Mouse (Mus musculus): Measurements from ENCODE around the gene Ahsa1. TPM values are rescaled to one million over a fixed set of nuclear protein-coding genes. Genes with fewer than 3 reads are reported as not detected.
"Not testable (repeated sequence)": the region's sequence is repeated elsewhere in the genome, so short reads cannot be mapped to it uniquely, and the experiment has no call there.

Gene Ahsa1
- polyA plus RNA-seq, 2 experiments: 109 to 119 TPM

- no peaks in the 10 kb centered on the region for H3K9me3 ChIP-seq (ENCODE audit: control insufficient read depth, low read length)
- peaks cover 28% of the 10 kb centered on the region for H3K27me3 ChIP-seq (ENCODE audit: control insufficient read depth, insufficient read depth, low read length)
- ATAC-seq (ENCODE audit: insufficient read depth) (no peak), DNase-seq (ENCODE audit: low read depth in 3 of 3, low spot score in 3 of 3) (no peak)
- H3K9ac ChIP-seq (replicated peaks): no peak overlapping the region
- no peaks in the 10 kb centered on the region for H3K4me1 ChIP-seq (replicated peaks; ENCODE audit: control insufficient read depth in 2 of 2, insufficient read depth in 2 of 2, low read length in 1 of 2)
- H3K36me3 ChIP-seq (replicated peaks; ENCODE audit: control insufficient read depth, insufficient read depth, low read depth): no peaks in the 10 kb centered on the region
- 2% methylated on average over 9 of the region's 9 CpGs for WGBS (ENCODE audit: insufficient replicate concordance)
- peak overlapping the region; percentile 47 to 55 for H3K4me3 ChIP-seq (ENCODE audit: insufficient read depth in 1 of 2, low read depth in 2 of 2, low read length in 2 of 2)
- TF ChIP-seq EP300 (IDR thresholded peaks at IDR 0.05; ENCODE audit: low read depth): no peak
- TF ChIP-seq CTCF (IDR thresholded peaks at IDR 0.05; ENCODE audit: low read depth): no peak
- peak overlapping the region; percentile 66 for H3K4me2 ChIP-seq (ENCODE audit: low read depth)
- H3K27ac ChIP-seq: no peak overlapping the region
Measured at GRCm38 (mm10) chr12:87300441-87300690, 34.1 kb downstream of the Ahsa1 start.

- no peak for TF ChIP-seq EP300 (IDR thresholded peaks at IDR 0.05; ENCODE audit: low read depth)
- TF ChIP-seq CTCF (IDR thresholded peaks at IDR 0.05; ENCODE audit: low read depth): no peak
- DNase-seq (ENCODE audit: low read depth in 3 of 3, low spot score in 3 of 3) (no peak), ATAC-seq (ENCODE audit: insufficient read depth) (no peak)
- no peaks in the 10 kb centered on the region for H3K4me1 ChIP-seq (replicated peaks; ENCODE audit: control insufficient read depth in 2 of 2, insufficient read depth in 2 of 2, low read length in 1 of 2)
- H3K9me3 ChIP-seq (ENCODE audit: control insufficient read depth, low read length): no peaks in the 10 kb centered on the region
- no peak overlapping the region for H3K27ac ChIP-seq
- 37% methylated on average over 4 of the region's 4 CpGs for WGBS (ENCODE audit: insufficient replicate concordance)
- no peak overlapping the region for H3K9ac ChIP-seq (replicated peaks)
- no peak overlapping the region for H3K4me2 ChIP-seq (ENCODE audit: low read depth)
- H3K36me3 ChIP-seq (replicated peaks; ENCODE audit: control insufficient read depth, insufficient read depth, low read depth): no peaks in the 10 kb centered on the region
- H3K27me3 ChIP-seq (ENCODE audit: control insufficient read depth, insufficient read depth, low read length): peaks cover 28% of the 10 kb centered on the region
- H3K4me3 ChIP-seq (ENCODE audit: insufficient read depth in 1 of 2, low read depth in 2 of 2, low read length in 2 of 2): no peak overlapping the region
Measured at GRCm38 (mm10) chr12:87301189-87301588, 34.9 kb downstream of the Ahsa1 start.

- no peak overlapping the region for H3K9ac ChIP-seq (replicated peaks)
- TF ChIP-seq CTCF (IDR thresholded peaks at IDR 0.05; ENCODE audit: low read depth): no peak
- TF ChIP-seq EP300 (IDR thresholded peaks at IDR 0.05; ENCODE audit: low read depth): no peak
- no peaks in the 10 kb centered on the region for H3K9me3 ChIP-seq (ENCODE audit: control insufficient read depth, low read length)
- H3K4me1 ChIP-seq (replicated peaks; ENCODE audit: control insufficient read depth in 2 of 2, insufficient read depth in 2 of 2, low read length in 1 of 2): no peaks in the 10 kb centered on the region
- peaks cover 2% of the 10 kb centered on the region; the same call in 1 of the 2 replicates for H3K36me3 ChIP-seq (replicated peaks; ENCODE audit: control insufficient read depth, insufficient read depth, low read depth)
- H3K4me3 ChIP-seq (ENCODE audit: insufficient read depth in 1 of 2, low read depth in 2 of 2, low read length in 2 of 2): no peak overlapping the region
- peaks cover 7% of the 10 kb centered on the region for H3K27me3 ChIP-seq (ENCODE audit: control insufficient read depth, insufficient read depth, low read length)
- ATAC-seq (ENCODE audit: insufficient read depth): no peak
- 44% methylated on average over 13 of the region's 13 CpGs for WGBS (ENCODE audit: insufficient replicate concordance)
- no peak overlapping the region for H3K4me2 ChIP-seq (ENCODE audit: low read depth)
- DNase-seq (ENCODE audit: low read depth in 3 of 3, low spot score in 3 of 3): no peak
- H3K27ac ChIP-seq: no peak overlapping the region
Measured at GRCm38 (mm10) chr12:87305767-87306583, 39.7 kb downstream of the Ahsa1 start.

DNA sequence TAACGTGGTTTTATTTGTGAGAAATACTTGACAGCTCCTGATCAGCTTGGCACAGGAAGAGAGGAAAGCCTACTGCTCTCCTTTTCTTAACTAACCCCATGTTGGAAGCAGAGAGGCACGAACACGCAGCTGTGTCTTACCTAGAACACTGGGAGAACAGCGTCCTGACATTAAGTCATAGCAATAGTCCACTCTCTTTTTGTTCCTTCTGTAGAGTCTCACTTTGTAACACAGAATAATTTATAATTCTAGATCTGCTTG, 40.2 kb downstream of the Ahsa1 start:
- H3K4me1 ChIP-seq (replicated peaks; ENCODE audit: control insufficient read depth in 2 of 2, insufficient read depth in 2 of 2, low read length in 1 of 2); H3K9ac ChIP-seq (replicated peaks); ATAC-seq (ENCODE audit: insufficient read depth); H3K9me3 ChIP-seq (ENCODE audit: control insufficient read depth, low read length); H3K4me2 ChIP-seq (ENCODE audit: low read depth); H3K4me3 ChIP-seq (ENCODE audit: insufficient read depth in 1 of 2, low read depth in 2 of 2, low read length in 2 of 2); DNase-seq (ENCODE audit: low read depth in 3 of 3, low spot score in 3 of 3); H3K27ac ChIP-seq; H3K36me3 ChIP-seq (replicated peaks; ENCODE audit: control insufficient read depth, insufficient read depth, low read depth); H3K27me3 ChIP-seq (ENCODE audit: control insufficient read depth, insufficient read depth, low read length): not testable (repeated sequence)
- WGBS (ENCODE audit: insufficient replicate concordance): 62% methylated on average over 4 of the region's 4 CpGs

GRCm38 (mm10) chr12:87313098-87313497, 46.8 kb downstream of the Ahsa1 start:
- H3K27me3 ChIP-seq (ENCODE audit: control insufficient read depth, insufficient read depth, low read length): no peaks in the 10 kb centered on the region
- 66% methylated on average over 2 of the region's 2 CpGs for WGBS (ENCODE audit: insufficient replicate concordance)
- H3K4me3 ChIP-seq (ENCODE audit: insufficient read depth in 1 of 2, low read depth in 2 of 2, low read length in 2 of 2): no peak overlapping the region
- H3K9me3 ChIP-seq (ENCODE audit: control insufficient read depth, low read length): no peaks in the 10 kb centered on the region
- H3K27ac ChIP-seq: no peak overlapping the region
- no peak overlapping the region for H3K9ac ChIP-seq (replicated peaks)
- H3K4me1 ChIP-seq (replicated peaks; ENCODE audit: control insufficient read depth in 2 of 2, insufficient read depth in 2 of 2, low read length in 1 of 2): no peaks in the 10 kb centered on the region
- ATAC-seq (ENCODE audit: insufficient read depth) (no peak), DNase-seq (ENCODE audit: low read depth in 3 of 3, low spot score in 3 of 3) (no peak)
- TF ChIP-seq EP300 (IDR thresholded peaks at IDR 0.05; ENCODE audit: low read depth): no peak
- no peak overlapping the region for H3K4me2 ChIP-seq (ENCODE audit: low read depth)
- peaks cover 2% of the 10 kb centered on the region; the same call in 1 of the 2 replicates for H3K36me3 ChIP-seq (replicated peaks; ENCODE audit: control insufficient read depth, insufficient read depth, low read depth)
